Mouse (Mus musculus) T-cell, adult 2 months (primary cell): Measurements from ENCODE around the gene Tmc4.
A peak's percentile ranks its signal among the peaks of the same experiment; 100 is the strongest.
"Not testable (repeated sequence)": the region's sequence is repeated elsewhere in the genome, so short reads cannot be mapped to it uniquely, and the experiment has no call there.

Experiments
- DNase-seq: peaks from one replicate; pipeline ENCODE4 v3.0.0; 2022; ENCODE audit warnings: low spot score

Tmc4 gene

DNA sequence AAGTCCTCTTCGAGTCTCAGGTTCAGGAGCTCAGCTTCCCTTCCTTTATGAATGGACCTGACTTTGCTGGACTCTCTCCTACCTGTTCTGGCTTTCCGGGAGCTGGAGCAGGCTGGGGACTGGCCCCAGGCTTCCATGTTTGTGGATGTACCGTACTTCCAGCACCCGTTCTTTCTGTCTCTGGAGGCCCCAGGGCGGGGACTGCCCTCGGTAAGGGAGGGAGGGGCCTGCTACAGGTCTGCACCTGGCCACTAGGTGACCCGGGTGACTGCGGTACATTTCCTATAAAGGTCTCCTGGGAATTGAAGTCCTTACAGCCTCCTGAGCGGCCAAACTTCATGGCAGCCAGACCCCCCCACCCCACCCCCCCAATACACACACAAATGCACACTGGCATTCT, at the start of gene Tmc4:
Tmc4 (minus strand) TSS at position 212 of the 400 bp plus-strand sequence.
- no peak for DNase-seq

DNA sequence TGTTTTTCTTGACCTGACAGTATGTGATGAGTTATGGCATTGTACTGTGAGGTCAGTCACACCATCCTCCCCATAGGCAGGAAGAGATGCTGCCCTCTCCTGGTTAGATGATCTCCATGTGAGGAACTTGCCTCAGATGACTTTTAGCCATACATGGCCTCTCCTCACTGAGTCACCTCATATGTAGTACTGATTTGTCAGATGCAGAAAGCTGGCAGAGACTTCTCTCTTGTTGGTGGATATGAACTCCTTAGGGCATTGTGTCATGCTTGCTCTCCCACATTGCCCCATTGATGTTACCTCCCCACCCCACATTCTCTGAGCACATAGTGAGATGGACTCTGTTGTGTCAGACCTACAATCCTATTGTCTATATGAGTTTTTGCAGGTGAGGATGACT, 48.1 kb upstream of the Tmc4 start:
- DNase-seq, result not testable (repeated sequence)

DNA sequence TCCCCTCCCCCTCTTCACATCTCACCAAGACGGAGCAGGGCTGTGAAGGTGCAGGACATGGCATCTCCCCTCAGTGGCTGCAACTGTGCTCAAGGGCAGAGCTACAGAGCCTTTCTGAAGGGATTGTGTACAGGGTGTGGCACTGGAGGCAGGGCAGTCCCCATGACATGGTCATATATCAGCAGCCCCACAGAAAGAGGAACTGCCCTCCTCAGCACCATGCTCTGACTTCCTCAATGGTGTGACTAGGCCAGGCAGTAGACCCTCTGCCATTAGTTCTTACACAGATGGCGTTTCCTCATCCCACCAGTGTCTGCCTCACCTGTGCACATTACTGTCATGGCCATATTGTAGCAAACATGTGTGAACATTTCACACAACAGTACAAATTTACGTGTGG, 42.9 kb upstream of the Tmc4 start, which contains the start of gene Pirb:
Pirb (minus strand) TSS at position 124 of the 400 bp plus-strand sequence.
- DNase-seq, result not testable (repeated sequence)

DNA sequence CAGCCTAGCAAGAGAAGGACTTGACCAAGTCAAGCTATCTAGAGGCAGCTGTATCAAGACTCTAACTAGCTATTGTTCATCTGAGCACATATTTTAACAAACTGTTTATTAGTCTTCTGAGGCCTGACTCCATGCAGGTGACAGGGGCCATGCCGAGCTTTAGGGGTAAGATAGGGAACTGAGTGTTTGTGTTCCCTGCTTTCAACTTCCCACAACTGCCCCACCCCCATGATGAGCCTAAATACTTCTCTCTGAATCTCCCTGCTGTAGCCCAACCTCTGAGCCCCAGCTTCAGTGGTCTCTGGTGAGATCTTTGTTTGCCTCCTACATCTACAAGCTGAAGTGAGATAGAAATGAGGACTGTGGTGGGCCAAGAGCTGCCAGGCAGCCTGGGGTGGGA, 37.9 kb upstream of the Tmc4 start:
- DNase-seq, result no peak

DNA sequence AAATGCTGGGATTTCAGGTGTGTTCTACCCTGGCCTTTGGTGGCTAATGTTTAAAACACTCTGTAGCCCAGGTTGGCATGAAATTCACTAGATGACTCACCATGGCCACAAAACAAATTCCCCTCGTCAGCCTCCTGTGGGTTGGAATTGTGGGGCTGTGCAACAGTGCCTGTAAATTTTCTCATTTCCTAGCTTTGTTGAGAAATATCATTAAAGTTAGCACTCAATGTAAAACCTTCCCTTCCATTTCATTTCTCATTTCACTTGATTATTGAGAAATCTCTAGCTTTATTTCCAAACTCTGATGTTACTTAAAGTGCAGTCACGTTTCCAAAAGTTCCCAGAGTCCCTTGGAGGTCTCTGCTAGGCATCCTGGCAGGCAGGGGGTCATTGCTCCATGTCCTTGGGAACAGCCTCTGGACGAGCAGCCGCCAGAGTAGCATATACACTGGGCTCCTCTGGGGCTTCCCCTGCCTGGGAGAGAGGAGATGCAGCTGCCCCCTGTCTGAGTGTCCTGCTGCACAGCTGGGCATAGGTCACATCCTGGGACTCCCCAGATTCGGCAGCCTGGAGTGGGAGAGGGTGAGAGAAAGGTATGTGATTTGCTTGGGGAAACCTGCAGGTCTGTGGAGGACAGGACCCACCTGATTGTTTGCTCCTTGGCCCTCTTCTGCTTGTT, 35.0 kb upstream of the Tmc4 start:
- no peak for DNase-seq

DNA sequence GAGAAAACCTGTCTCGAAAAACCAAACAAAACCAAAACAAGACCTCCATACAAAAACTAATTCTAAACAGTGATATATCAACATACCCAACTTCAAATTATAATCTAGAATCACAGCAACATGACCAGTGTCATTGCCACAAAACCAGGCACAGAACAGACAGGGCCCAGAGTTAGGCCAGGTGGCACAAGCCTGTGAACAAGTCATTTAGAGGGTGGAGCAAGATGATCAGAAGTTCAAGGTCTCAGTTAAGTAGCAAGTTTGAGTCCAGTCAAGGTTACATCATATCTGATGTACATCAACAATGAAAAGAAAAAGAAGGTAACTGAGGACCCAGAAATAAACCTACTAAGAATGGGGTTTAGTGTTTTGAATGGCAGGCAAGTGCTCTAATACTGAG, 31.6 kb upstream of the Tmc4 start:
- DNase-seq, result no peak

DNA sequence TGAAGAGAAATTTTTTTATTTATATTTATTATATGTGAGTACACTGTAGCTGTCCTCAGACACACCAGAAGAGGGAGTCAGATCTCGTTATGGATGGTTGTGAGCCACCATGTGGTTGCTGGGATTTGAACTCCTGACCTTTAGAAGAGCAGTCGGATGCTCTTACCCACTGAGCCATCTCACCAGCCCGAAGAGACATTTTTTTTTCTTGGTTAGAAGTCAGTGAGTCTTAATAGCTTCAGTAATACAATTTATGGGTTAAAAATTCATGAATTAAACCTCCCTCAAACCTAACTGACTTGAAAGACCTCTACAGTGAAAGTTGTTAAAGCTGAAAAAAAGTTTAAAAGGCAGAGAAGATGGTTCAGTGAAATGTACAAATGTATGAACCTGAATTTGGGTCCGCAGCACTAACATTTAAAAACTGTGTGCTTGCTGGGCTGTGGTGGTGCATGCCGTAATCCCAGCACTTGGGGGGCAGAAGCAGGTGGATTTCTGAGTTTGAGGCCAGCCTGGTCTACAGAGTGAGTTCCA, 31.2 kb upstream of the Tmc4 start:
- DNase-seq, result not testable (repeated sequence)

DNA sequence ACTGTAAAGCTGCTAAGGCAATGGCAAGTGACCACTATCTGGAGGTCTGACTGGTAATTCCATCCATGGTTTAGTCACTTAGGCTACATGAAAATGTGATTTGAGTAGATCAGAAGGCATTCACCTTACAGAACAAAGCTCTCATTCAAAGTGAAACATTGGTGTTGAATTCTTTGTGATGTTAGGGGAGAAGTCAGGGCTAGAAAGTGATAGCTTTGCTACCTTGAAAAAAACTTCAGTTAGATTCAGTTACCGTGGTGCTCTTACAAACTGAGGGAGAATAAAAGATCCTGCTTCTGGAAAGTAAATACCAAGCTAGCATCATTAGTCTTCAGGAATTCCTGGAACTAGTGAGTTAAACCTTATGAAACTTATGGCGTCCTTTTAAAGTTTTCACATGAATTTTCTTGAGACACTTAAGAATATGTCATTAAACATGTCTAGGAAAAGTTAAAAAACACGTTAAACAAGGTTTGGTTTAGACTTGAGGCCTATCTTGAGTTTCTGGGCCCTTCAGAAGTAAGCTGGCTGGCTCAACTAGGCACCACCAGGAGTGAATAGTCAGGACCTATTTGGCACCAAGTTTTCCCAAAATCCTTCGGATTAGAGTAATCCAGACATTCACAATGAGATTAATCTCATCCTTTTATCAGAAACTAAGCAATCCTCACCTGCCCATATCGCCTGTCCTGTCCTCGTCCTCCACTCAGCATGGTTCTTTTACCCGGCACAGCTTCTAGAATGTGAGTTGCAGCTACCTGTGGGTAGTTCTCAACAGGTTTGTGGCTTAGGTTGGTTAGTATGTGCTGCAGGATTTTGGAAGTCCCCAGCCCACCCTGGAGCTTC, 30.4 kb upstream of the Tmc4 start:
- DNase-seq, result no peak

DNA sequence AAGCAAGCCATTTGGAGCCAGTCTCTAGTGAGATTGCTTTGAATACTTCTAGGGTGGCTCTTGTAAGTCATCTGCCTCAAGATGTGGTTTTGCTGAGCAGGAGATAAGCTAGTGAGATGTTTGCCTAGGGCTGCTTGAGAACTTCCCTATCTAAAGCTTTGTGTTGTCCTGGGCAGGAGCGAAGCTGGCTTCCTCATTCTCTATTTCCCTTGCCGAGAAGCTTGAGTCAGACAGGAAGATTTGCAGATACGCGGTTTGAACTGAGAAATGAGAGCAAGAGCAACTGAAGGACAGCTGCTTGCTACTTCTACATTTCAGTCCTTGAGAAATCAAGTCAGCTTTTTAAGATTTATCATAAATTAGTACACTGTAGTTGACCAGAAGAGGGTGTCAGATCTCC, 29.7 kb upstream of the Tmc4 start:
- DNase-seq, result no peak

DNA sequence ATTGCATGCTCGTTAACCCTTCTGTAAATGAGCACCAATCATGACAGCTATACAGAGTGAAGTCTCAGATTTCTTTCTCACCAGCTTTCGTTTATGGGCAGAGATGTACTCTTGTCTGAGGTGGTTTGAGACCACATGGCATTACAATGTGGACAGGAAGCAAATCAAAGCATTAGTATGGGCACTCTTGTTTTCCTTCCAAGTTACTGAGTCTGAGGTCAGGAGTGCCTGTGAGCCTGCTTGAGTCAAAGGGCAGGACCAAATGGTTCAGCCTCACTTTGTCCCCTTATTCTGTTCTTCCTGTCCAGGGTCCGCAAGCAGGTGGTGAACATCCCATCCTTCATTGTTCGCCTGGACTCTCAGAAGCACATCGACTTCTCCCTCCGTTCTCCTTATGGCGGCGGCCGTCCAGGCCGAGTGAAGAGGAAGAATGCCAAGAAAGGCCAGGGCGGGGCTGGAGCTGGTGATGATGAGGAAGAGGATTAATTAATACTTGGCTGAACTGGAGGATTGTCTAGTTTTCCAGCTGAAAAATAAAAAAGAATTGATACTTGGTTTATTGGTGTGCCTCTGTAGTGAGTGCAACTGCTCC, 29.1 kb upstream of the Tmc4 start:
- DNase-seq, result no peak

DNA sequence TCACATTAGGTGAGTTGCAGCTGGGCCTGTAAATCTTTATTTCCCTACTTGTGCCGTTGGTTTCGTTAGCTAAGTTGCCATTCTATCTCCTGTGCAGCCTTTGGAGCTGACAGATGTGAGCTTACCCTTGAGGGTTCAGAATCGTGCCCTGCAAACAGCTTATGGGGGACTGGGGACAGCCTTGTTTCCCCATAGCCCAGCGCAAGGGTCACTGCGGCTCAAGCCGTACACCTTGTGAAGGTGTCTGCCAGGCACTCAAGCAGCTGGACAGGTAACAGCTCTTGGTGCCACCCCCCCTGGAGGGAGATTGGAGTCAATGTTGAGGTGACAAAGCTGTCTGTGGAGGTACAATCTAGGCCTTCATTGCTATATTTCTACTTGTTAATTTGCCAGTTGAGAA, 28.6 kb upstream of the Tmc4 start:
- no peak for DNase-seq

DNA sequence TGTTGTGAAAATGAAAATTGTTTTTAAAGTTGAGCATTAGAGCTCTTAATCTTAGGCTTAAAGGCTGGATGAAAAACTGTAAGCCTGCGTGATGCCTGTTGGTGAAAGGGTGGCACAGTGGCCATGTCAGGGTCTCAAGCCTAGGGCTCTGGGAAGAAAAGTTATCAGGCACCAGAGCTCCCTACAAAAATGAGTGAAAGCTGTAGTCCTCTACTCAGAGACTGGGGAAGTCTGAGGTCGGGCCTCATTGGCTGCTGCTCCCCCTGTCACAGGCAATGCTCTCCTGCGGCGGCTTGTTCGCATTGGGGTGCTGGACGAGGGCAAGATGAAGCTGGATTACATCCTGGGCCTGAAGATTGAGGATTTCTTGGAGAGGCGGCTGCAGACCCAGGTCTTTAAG, 28.1 kb upstream of the Tmc4 start:
- DNase-seq, result not testable (repeated sequence)

DNA sequence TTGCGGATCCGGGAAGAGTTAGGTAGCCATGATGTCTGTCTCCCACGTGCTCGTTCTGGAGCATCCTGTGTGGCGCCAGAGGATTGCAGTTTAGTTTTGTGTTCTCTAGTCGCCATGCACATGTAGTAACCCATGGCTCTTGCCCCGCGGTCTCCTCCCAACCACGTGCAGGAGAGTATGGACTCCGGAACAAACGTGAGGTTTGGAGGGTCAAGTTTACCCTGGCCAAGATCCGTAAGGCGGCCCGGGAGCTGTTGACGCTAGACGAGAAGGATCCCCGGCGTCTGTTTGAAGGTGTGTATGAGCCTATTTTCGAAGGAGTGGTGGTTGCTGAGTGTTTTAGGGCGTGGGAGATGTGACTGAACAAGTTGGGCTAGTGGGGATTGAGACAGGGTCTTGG, 27.1 kb upstream of the Tmc4 start:
- no peak for DNase-seq

DNA sequence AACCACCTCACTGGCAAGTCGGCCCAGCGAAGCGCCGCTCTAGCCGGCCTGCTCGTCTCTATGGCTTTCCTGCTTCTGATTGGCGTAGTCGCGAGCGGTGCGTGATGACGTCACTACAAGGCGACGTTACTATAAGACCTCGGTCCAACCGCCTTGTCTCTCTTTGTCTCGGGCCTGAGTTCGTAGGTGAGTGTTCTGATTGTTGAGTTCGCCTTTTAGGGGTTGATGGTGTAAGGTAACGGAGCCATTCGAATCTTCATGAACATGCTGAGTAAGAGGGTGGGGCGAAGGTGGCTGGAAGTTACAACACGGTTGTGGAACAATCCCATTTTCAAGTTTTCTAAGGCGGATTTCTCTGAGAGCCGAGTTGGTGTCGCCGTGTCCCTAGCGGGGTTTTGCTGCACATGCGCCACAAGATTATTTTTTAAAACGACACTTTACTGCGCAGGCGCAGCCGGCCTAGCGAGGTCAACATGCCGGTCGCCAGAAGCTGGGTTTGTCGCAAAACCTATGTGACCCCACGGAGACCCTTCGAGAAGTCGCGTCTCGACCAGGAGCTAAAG, 26.6 kb upstream of the Tmc4 start, which contains the start of gene Rps9:
Rps9 (plus strand) TSS at position 115 of the 563 bp plus-strand sequence.
- DNase-seq, result peak; percentile 95

DNA sequence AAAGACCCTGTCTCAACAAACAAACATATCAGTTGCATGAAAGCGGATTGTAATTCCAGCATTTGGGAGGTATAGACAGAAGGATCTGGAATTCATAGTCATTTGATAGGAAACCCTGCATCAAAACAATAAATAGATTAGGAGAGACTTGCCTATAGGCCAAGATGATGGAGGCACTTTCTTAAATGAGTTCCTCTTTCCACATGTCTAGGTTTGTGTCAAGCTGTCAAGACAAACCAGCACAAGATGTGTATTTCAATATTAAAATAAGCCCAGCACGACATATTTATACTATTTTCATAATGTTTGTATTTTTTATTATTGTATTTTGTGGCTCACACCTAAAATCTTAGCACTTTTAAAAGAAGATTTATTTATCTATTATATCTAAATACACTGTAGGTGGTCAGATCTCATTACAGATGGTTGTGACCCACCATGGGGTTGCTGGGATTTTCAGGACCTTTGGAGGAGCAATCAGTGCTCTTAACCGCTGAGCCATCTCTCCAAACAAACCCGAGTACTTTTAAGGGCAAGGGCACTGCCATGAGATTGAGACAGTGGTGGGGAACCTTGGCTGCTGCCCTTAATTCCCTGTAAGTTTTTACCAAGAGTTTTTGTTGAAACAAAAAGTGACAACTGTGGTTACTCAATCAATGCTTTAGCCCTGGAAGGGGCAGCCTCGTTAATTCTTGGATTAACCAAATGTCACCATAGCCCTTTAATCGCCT, 26.0 kb upstream of the Tmc4 start:
- DNase-seq, result no peak

DNA sequence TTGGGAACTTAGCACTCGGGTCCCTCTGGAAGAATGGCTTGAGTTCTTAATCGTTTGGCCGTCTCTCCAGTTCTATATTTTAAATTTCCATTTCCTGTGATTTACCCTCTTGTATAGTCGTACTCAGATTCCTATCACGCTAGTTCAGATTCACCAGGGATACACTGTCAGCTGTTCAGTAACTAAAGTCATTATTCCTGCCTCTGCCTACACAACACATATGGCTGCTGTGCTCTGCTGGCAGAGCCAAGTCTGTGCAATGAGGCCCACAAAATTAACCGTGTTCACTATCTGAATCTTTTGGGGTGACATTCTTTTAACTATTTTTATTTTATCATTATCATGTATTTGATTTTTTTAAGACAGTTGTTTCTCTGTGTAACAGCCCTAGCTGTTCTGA, 21.1 kb upstream of the Tmc4 start:
- DNase-seq, result no peak

DNA sequence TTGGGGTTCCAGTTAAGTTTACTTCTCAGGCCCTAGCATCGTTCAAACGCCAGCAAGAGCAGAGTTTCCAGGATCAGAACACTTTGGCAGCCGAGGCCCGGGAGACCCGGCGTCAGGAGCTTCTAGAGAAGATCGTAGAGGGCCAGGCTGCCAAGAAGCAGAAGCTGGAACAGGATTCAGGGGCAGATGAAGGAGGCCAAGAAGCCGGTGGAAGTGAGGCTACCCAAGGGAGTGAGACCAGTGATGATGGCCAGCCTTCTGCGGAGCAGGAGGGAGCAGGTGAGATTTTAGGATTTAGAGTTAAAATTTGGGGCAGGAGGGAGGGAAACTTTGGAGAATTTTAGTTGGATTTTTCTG, 17.6 kb upstream of the Tmc4 start:
- DNase-seq, result not testable (repeated sequence)

DNA sequence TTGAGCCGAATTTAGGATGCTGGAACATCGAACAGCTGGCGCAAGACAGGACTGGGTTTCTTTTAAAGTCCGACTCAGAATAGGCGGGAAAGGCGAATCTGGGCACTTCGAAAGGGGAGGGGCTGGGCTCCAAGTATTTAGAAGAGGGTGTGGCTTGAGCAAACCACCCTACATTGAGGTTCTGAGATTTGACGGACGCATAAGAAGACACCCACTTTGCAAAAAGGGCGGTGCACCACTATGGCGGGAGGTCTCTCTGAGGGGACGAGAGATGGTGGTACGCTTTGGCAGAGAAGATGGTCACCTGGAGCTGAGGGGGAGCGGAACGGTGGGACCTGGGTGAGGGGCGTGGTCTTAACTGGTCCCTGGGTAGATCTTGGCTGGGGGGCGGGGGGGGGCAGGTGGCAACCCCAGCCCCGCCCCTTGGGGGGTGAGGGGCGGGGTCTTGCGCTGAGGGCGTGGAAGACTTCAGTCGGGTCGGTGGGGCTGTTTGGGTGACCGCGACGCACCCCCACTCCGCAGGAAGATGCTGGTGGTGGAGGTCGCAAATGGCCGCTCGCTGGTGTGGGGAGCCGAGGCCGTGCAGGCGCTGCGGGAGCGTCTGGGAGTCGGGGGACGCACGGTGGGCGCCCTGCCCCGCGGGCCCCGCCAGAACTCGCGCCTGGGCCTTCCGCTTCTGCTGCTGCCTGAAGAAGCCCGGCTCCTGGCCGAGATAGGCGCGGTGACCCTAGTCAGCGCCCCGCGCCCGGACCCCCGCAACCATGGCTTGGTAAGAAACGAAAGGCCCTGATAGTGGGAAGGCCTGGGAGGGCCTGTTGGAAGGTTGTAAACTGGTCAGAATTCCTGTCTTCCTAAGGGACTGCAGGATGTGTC, 17.0 kb upstream of the Tmc4 start:
- peak; percentile 67 for DNase-seq

DNA sequence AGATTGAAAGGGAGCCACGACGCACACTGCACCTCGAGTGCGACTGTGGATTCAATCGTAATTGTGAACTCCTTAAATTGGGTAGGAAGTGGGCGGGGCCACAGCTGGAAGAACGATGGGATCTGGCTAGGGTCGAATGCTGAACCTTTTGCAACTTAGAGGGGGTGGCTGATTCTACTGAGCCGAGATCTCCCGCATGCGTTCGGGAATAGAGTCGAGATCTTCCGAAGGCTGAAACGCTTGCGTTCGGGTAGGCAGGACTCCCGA, 16.4 kb upstream of the Tmc4 start:
- no peak for DNase-seq

DNA sequence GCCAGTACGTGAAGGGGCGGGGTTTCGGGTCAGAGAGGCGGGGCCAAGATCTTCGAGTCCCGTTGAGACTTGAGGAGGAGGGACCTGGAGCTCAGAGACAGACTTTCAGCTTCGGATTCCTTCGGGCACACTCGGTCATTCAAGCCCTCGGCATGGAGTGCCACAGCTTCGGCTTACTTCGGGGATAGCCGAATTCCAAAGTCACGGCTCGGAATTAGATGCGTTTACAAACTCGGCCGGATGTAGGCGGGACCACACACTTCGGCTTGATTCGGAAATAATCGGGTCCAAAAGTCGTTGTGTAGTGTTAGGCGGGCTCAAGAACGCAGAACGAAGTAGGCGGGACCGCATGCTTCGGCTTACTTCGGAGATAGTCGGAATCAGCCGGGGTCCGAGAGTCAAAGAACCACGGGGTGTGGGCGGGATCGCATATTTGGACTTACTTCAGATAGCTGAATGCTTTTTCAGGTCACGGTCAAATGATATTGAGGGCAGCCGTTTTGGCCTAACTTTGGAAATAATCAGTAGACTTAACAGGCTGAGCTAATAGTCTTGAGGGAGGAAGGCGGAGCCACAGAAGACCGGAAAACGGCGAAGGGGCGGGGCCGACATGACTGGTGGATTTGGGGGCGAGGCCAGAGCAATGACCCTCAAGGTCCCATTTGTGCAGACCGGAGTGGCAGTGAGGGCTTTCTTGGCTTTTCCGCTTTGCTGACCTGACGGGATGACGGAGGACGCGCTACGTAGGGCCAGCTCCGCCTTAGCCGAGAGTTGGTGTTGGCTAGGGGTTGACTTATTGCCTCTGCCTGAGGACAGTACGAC, 15.8 kb upstream of the Tmc4 start, which contains the start of gene Mboat7:
Mboat7 (minus strand) TSS at position 537 of the 822 bp plus-strand sequence.
- peak; percentile 97 for DNase-seq
